Mouse (Mus musculus) testis, adult 2 months (tissue): ENCODE results near the gene Gtf2i.

ENCODE experiments used
- CTCF ChIP-seq: fragments of 200-500 bp; IDR thresholded peaks from 2 replicates; pipeline ENCODE4 v1.5.1; 2012; ENCODE audit warnings: low read depth, mild to moderate bottlenecking, inconsistent platforms, low read length, moderate library complexity; ENCODE audit not compliant: control insufficient read depth, insufficient read depth, insufficient replicate concordance
- POLR2A ChIP-seq: fragments of 200-500 bp; IDR thresholded peaks from 2 replicates; pipeline ENCODE4 v1.6.1; 2012; ENCODE audit warnings: low read depth, mild to moderate bottlenecking, inconsistent platforms, low read length, moderate library complexity; ENCODE audit not compliant: control insufficient read depth

GRCm38 (mm10) chr5:134309345-134309744, 5.2 kb downstream of the Gtf2i start:
- TF ChIP-seq POLR2A, result no peak
- no peak for TF ChIP-seq CTCF
